Mouse (Mus musculus): ENCODE data around the gene Tmem72. TPM values are rescaled to one million over a fixed set of nuclear protein-coding genes. Genes with fewer than 3 reads are reported as not detected.

Gene Tmem72
- polyA plus RNA-seq, 1 experiment from 2014 or later: 12.4 TPM

DNA sequence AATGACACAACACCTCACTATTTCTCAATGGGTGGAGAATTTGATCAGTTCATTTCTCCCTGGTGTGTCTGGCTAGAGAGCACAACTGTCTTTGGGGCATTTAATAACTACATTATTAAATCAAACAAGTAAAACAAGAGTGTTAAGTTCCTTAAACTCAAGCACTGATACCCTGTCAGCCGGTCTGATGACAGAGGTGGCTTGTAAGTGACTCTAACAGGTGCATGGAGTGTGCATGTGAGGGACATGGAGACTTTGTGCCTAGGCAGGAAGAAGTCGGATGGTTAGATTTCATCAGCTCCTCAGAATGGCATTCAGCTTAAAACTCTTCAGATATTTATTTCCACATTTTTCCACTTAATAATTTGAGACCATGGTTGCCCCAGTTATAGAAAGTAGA, 53.3 kb downstream of the Tmem72 start:
- no peak for ATAC-seq (ENCODE audit: low FRiP score, low TSS enrichment)
- H3K4me3 ChIP-seq (ENCODE audit: low read length): no peak overlapping the region

DNA sequence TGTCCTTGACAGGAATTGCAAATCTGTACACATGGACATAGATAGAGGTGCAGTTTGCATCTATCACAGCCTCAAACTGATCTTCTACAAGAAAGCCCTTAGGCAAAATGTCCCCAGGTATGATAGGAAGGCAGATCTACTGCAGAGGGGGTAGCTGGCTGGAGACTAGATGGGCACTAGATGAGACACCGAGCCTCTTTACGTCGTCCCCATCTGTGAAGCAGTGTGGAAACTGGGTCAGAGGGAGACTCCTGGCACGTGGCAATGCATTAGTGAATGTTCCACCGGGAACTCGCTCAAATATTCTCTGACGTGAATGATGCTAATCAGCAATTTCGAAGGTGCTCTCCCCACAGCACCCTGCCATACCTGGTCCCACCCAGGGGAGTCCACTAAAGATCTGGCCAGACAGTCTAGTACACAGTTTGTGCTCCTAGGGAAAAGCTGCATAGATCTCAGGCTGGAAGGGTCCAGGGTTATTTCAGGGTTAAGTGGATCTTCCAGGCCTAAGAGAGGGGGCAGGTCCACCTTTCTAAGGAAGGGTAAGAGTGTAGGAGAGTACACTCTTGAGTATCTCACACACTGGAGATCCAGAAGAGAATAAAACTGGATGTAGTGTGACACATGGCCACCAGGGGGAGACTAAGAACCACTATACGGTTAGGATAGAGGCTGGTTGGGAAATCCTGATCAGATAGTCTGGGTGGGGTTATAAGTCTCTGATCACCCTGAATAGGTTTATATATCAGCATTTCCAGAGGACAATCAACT, 62.8 kb downstream of the Tmem72 start:
- H3K9ac ChIP-seq (replicated peaks; ENCODE audit: low read length): no peak overlapping the region

More for the DNA sequence above, 53.3 kb downstream of the Tmem72 start:
- Histone ChIP-seq H3K9me3 (ENCODE audit: low read length) (no peaks in the 10 kb centered on the region), H3K4me2 (replicated peaks; ENCODE audit: low read depth, low read length) (no peak overlapping the region), H3K27me3 (ENCODE audit: insufficient read depth, low read length) (no peaks in the 10 kb centered on the region), H3K9ac (replicated peaks; ENCODE audit: low read length) (no peak overlapping the region), H3K36me3 (ENCODE audit: insufficient read depth, low read length) (no peaks in the 10 kb centered on the region), H3K4me1 (ENCODE audit: insufficient read depth, low read length) (no peaks in the 10 kb centered on the region), H3K27ac (ENCODE audit: low read length) (no peak overlapping the region)
- 83% methylated on average over 2 of the region's 2 CpGs for WGBS

DNA sequence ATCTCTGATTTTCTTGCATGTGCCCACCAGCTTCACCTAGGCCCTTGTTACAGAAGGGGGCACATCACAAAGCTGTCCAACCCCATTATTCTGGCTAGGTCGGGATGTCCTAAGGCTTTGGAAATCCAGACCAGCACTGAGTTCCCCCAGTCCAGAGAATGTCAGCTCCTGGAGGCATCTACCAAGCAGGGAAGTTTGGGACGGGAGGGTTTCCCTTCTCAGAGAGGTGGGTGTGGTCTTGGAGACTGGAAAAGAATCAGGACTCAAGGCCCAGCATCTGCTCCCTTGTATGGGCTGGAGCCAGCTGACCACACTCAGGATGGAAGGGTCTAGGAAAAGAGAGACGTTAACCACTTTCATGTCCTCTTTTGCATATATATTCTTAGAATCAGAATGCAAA, 63.5 kb downstream of the Tmem72 start:
- Histone ChIP-seq H3K9ac (replicated peaks; ENCODE audit: low read length) (no peak overlapping the region), H3K27ac (ENCODE audit: low read length) (no peak overlapping the region), H3K36me3 (ENCODE audit: insufficient read depth, low read length) (no peaks in the 10 kb centered on the region), H3K4me2 (replicated peaks; ENCODE audit: low read depth, low read length) (no peak overlapping the region), H3K4me3 (ENCODE audit: low read length) (no peak overlapping the region), H3K27me3 (ENCODE audit: insufficient read depth, low read length) (no peaks in the 10 kb centered on the region), H3K9me3 (ENCODE audit: low read length) (no peaks in the 10 kb centered on the region), H3K4me1 (ENCODE audit: insufficient read depth, low read length) (peaks cover 4% of the 10 kb centered on the region; the same call in 1 of the 2 replicates)
- ATAC-seq (ENCODE audit: low FRiP score, low TSS enrichment): no peak
- 68% methylated on average over 3 of the region's 3 CpGs for WGBS

More for the DNA sequence above, 62.8 kb downstream of the Tmem72 start:
- peak; percentile 74 for ATAC-seq (ENCODE audit: low FRiP score, low TSS enrichment)
- no peaks in the 10 kb centered on the region for H3K36me3 ChIP-seq (ENCODE audit: insufficient read depth, low read length)
- no peak overlapping the region for H3K27ac ChIP-seq (ENCODE audit: low read length)
- 60% methylated on average over 9 of the region's 9 CpGs for WGBS
- H3K4me1 ChIP-seq (ENCODE audit: insufficient read depth, low read length): peaks cover 4% of the 10 kb centered on the region; the same call in 1 of the 2 replicates
- H3K27me3 ChIP-seq (ENCODE audit: insufficient read depth, low read length): no peaks in the 10 kb centered on the region
- no peak overlapping the region for H3K4me3 ChIP-seq (ENCODE audit: low read length)
- no peaks in the 10 kb centered on the region for H3K9me3 ChIP-seq (ENCODE audit: low read length)
- no peak overlapping the region for H3K4me2 ChIP-seq (replicated peaks; ENCODE audit: low read depth, low read length)

GRCm38 (mm10) chr6:116651437-116652118, 65.1 kb downstream of the Tmem72 start:
- H3K9ac ChIP-seq (replicated peaks; ENCODE audit: low read length): peak overlapping the region; percentile 24

DNA sequence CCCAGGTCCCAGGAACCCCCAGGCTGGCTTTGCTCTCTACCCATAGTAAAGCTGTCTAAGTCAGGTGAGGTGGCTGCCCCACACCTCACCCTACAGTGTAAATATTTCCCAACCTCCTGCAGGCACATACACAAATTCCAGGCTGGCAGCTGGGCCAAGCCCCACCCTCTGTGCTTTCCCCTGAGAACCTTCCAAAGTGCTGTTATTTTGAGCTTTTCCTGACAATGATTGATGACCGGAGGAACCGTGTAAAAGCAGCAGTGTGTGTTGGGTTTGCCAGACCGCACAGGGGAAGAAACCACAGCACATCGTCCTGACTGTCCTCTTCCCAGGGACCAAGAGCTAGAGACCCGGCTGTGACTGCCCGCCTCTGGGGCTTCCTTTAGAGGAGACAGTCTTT, 66.3 kb downstream of the Tmem72 start, which contains the start of gene Depp1:
Gene Depp1, plus strand, starts transcription at position 204 of the 400 bp plus-strand sequence.
- Histone ChIP-seq H3K27ac (ENCODE audit: low read length) (0 out of 2 replicates have a peak within 1 kb of the TSS, but pooled peaks have one; percentile 31), H3K4me1 (ENCODE audit: insufficient read depth, low read length) (peaks cover 4% of the 10 kb centered on the region; the same call in 1 of the 2 replicates), H3K36me3 (ENCODE audit: insufficient read depth, low read length) (no peaks in the 10 kb centered on the region), H3K9me3 (ENCODE audit: low read length) (no peaks in the 10 kb centered on the region), H3K27me3 (ENCODE audit: insufficient read depth, low read length) (no peaks in the 10 kb centered on the region), H3K9ac (replicated peaks; ENCODE audit: low read length) (peak within 1 kb of the TSS; percentile 39), H3K4me3 (ENCODE audit: low read length) (peak within 1 kb of the TSS; percentile 31), H3K4me2 (replicated peaks; ENCODE audit: low read depth, low read length) (peak within 1 kb of the TSS; percentile 31)
- 14% methylated on average over 6 of the region's 6 CpGs for WGBS
- peak; percentile 75 for ATAC-seq (ENCODE audit: low FRiP score, low TSS enrichment)

More at GRCm38 (mm10) chr6:116651437-116652118, 65.1 kb downstream of the Tmem72 start:
- Histone ChIP-seq H3K4me3 (ENCODE audit: low read length) (peak overlapping the region; percentile 31), H3K9me3 (ENCODE audit: low read length) (no peaks in the 10 kb centered on the region), H3K27me3 (ENCODE audit: insufficient read depth, low read length) (no peaks in the 10 kb centered on the region), H3K4me2 (replicated peaks; ENCODE audit: low read depth, low read length) (peak overlapping the region; percentile 31), H3K36me3 (ENCODE audit: insufficient read depth, low read length) (no peaks in the 10 kb centered on the region), H3K27ac (ENCODE audit: low read length) (no peak overlapping the region), H3K4me1 (ENCODE audit: insufficient read depth, low read length) (peaks cover 4% of the 10 kb centered on the region; the same call in 1 of the 2 replicates)
- no peak for ATAC-seq (ENCODE audit: low FRiP score, low TSS enrichment)
- 63% methylated on average over 19 of the region's 20 CpGs for WGBS

DNA sequence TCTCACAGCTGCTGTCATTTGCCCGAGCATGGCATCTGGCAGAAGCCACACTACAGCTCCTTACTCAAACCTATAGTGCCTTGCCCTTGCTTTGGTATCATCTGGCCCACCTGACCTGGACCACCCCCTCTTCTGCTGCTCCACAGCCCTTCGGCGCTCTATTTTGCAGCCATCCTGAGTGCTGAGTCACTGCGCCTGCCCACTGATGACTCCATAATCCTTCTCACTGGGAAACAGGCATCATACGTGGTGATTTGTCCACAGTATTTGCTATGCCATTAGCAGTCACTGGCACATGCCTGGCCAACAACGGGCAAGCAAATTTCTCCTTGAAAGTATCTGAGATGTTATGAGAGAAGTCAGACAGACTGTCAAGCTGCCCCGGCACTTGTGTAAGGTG, 66.9 kb downstream of the Tmem72 start:
- no peaks in the 10 kb centered on the region for H3K36me3 ChIP-seq (ENCODE audit: insufficient read depth, low read length)
- no peaks in the 10 kb centered on the region for H3K9me3 ChIP-seq (ENCODE audit: low read length)
- H3K27ac ChIP-seq (ENCODE audit: low read length): no peak overlapping the region
- H3K9ac ChIP-seq (replicated peaks; ENCODE audit: low read length): no peak overlapping the region
- 84% methylated on average over 7 of the region's 7 CpGs for WGBS
- peaks cover 4% of the 10 kb centered on the region; the same call in 1 of the 2 replicates for H3K4me1 ChIP-seq (ENCODE audit: insufficient read depth, low read length)
- no peak overlapping the region for H3K4me2 ChIP-seq (replicated peaks; ENCODE audit: low read depth, low read length)
- H3K4me3 ChIP-seq (ENCODE audit: low read length): no peak overlapping the region
- ATAC-seq (ENCODE audit: low FRiP score, low TSS enrichment): no peak
- H3K27me3 ChIP-seq (ENCODE audit: insufficient read depth, low read length): no peaks in the 10 kb centered on the region

GRCm38 (mm10) chr6:116647763-116648162, 69.0 kb downstream of the Tmem72 start:
- Histone ChIP-seq H3K4me2 (replicated peaks; ENCODE audit: low read depth, low read length) (no peak overlapping the region), H3K4me1 (ENCODE audit: insufficient read depth, low read length) (peaks cover 4% of the 10 kb centered on the region; the same call in 1 of the 2 replicates), H3K27me3 (ENCODE audit: insufficient read depth, low read length) (no peaks in the 10 kb centered on the region), H3K36me3 (ENCODE audit: insufficient read depth, low read length) (no peaks in the 10 kb centered on the region), H3K27ac (ENCODE audit: low read length) (no peak overlapping the region), H3K4me3 (ENCODE audit: low read length) (no peak overlapping the region), H3K9ac (replicated peaks; ENCODE audit: low read length) (no peak overlapping the region), H3K9me3 (ENCODE audit: low read length) (no peaks in the 10 kb centered on the region)
- WGBS: 44% methylated on average over 12 of the region's 12 CpGs
- ATAC-seq (ENCODE audit: low FRiP score, low TSS enrichment): peak; percentile 84

- Histone ChIP-seq H3K4me1 (ENCODE audit: insufficient read depth, low read length) (no peaks in the 10 kb centered on the region), H3K9ac (replicated peaks; ENCODE audit: low read length) (no peak overlapping the region), H3K27ac (ENCODE audit: low read length) (no peak overlapping the region), H3K27me3 (ENCODE audit: insufficient read depth, low read length) (no peaks in the 10 kb centered on the region), H3K4me2 (replicated peaks; ENCODE audit: low read depth, low read length) (no peak overlapping the region), H3K36me3 (ENCODE audit: insufficient read depth, low read length) (no peaks in the 10 kb centered on the region), H3K4me3 (ENCODE audit: low read length) (no peak overlapping the region), H3K9me3 (ENCODE audit: low read length) (no peaks in the 10 kb centered on the region)
- 57% methylated on average over 3 of the region's 3 CpGs for WGBS
- no peak; the same call in 1 of the 2 replicates for ATAC-seq (ENCODE audit: low FRiP score, low TSS enrichment)
Measured at GRCm38 (mm10) chr6:116644335-116644734, 72.4 kb downstream of the Tmem72 start.

- peak overlapping the region; percentile 43; the same call in 1 of the 2 replicates for H3K27ac ChIP-seq (ENCODE audit: low read length)
Measured at GRCm38 (mm10) chr6:116643881-116644280, 72.8 kb downstream of the Tmem72 start.

More at GRCm38 (mm10) chr6:116643881-116644280, 72.8 kb downstream of the Tmem72 start:
- Histone ChIP-seq H3K4me1 (ENCODE audit: insufficient read depth, low read length) (no peaks in the 10 kb centered on the region), H3K4me3 (ENCODE audit: low read length) (no peak overlapping the region), H3K9me3 (ENCODE audit: low read length) (no peaks in the 10 kb centered on the region), H3K27me3 (ENCODE audit: insufficient read depth, low read length) (no peaks in the 10 kb centered on the region), H3K9ac (replicated peaks; ENCODE audit: low read length) (no peak overlapping the region), H3K4me2 (replicated peaks; ENCODE audit: low read depth, low read length) (no peak overlapping the region), H3K36me3 (ENCODE audit: insufficient read depth, low read length) (no peaks in the 10 kb centered on the region)
- ATAC-seq (ENCODE audit: low FRiP score, low TSS enrichment): no peak
- 65% methylated on average over 4 of the region's 4 CpGs for WGBS

Data from kidney, embryonic 16.5 days (tissue).